Mouse (Mus musculus): ENCODE measurements around the gene Gcdh.

DNA sequence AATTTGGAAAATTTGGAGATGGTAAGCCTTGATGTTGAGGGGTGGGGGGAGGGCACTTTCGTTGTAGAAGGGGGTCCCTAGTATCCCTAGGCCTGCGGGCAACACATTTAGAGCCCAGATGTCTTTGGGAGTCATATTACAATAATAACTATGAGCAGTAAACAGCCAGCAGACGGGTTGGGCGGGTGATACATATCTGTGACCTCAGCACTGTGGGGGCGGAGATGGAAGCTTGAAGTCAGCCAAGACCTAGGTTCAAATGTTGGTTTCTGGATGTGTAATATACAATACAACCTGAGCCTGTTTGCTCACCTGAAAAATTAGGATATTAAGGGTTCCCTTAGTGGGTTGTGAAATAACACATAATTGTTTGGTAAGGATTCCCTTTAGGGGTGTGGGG, 16.2 kb upstream of the Gcdh start:
- TF ChIP-seq FLI1 (IDR thresholded peaks at IDR 0.05; ENCODE audit: low read length) (no peak), GATA1 (IDR thresholded peaks at IDR 0.05; ENCODE audit: borderline replicate concordance, low read length) (no peak)

All from megakaryocyte, embryonic 14.5 days (primary cell).